Mouse (Mus musculus) C2C12 (cell line): ENCODE data around the gene Haus2.

ENCODE experiments used
- CEBPB ChIP-seq: IDR thresholded peaks from one replicate; pipeline ENCODE4 v1.6.1; 2011; ENCODE audit warnings: low read depth, mild to moderate bottlenecking, control low read depth, moderate library complexity
- CTCF ChIP-seq: IDR thresholded peaks from one replicate; pipeline ENCODE4 v1.5.1; 2011; ENCODE audit not compliant: control insufficient read depth, insufficient read depth, insufficient read length
- FOSL1 ChIP-seq: IDR thresholded peaks from one replicate; pipeline ENCODE4 v1.8.0; 2011; ENCODE audit warnings: mild to moderate bottlenecking, low read length; ENCODE audit not compliant: poor library complexity, insufficient read depth, severe bottlenecking
- MAX ChIP-seq: IDR thresholded peaks from one replicate; pipeline ENCODE4 v1.6.1; 2011; ENCODE audit warnings: mild to moderate bottlenecking, control low read depth
- MYOD1 ChIP-seq: IDR thresholded peaks from one replicate; pipeline ENCODE4 v1.6.1; 2011; ENCODE audit warnings: low read depth; ENCODE audit not compliant: control insufficient read depth, insufficient read length
- MYOG ChIP-seq: IDR thresholded peaks from one replicate; pipeline ENCODE4 v1.6.1; 2011; ENCODE audit not compliant: control insufficient read depth, insufficient read length; ENCODE audit errors: extremely low read depth
- USF1 ChIP-seq: IDR thresholded peaks from one replicate; pipeline ENCODE4 v1.6.1; 2011; ENCODE audit warnings: low read depth, mild to moderate bottlenecking, control low read depth, moderate library complexity

DNA sequence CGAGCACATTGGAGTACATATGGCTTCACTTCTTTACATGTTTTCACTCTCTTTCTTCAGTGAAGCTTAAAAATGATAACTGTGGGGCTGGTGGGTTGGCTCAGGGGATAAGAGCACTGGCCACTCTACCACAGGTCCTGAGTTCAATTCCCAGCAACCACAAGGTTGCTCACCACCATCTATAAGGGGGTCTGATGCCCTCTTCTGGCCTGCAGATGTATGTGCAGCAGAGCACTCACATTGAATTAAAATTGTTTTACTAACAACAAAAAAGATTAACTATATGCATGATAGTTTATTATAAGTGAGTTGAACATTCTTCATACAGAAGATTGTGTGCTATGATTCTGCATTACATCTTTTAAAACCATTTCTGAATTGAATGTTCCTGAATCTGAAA, 10.4 kb downstream of the Haus2 start:
- TF ChIP-seq CTCF (no peak), USF1 (no peak), CEBPB (no peak), MYOG (no peak), MAX (no peak), MYOD1 (no peak), FOSL1 (no peak)
